Mouse (Mus musculus): ENCODE data around the gene Neb.

DNA sequence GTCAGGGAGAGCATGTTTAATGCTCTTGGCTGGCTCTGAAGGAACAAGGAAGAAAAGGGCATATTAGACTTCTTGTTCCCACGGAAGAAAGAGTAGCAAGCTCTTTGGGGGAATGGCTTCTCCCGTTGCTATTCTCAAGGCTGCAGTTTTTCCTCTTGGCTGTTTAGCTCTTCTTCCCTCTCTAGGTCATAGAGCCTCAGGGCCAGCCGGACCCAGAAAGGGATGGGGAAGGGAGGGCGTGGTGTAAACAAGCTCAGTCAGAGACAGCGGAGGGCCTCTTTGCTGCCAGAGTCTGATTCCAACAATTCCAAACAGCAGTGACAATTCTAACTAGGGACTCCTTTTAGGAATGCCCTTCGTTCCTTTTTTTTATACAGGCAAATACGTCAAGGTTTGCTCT is 7.8 kb upstream of the Neb start:
- TF ChIP-seq CTCF (IDR thresholded peaks at IDR 0.05; ENCODE audit: insufficient read depth, low read depth, low read length) (no peak), POLR2A (IDR thresholded peaks at IDR 0.05; ENCODE audit: insufficient read depth, low read depth, low read length) (no peak)
